Mouse (Mus musculus): ENCODE measurements around the gene Col6a3. TPM values are rescaled to one million over a fixed set of nuclear protein-coding genes. Genes with fewer than 3 reads are reported as not detected.
A peak's percentile ranks its signal among the peaks of the same experiment; 100 is the strongest.

Col6a3 gene
- total and polyA plus RNA-seq, 3 experiments, result 0.25 TPM; not detected in 2

DNA sequence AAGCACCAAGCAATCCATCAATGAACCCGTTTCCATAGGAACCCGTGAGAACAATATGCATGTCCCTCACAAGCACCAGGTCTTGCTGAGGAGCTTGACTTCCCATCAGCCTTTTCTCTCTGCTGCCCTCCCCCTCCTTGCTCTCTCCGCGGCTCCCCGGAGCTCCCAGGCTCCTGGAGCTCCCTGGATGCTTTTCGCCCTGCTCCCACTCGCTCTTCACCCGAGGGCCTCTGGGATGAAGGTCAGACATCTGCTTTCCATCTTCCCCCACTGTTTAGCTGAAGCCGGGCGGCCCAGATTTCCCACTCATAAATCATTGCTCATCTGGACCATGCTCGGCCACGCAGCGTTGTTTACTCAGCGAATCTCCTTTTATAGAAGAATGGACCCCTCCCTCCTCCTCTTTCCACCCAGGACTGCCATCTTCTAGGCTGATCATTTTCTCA, 99.8 kb downstream of the Col6a3 start:
- Histone ChIP-seq H3K4me2 (ENCODE audit: insufficient read depth, low read depth, poor library complexity, severe bottlenecking) (no peak overlapping the region), H3K27ac (ENCODE audit: insufficient read depth, low read depth) (no peak overlapping the region), H3K27me3 (replicated peaks) (peaks cover 68% of the 10 kb centered on the region), H3K9ac (ENCODE audit: insufficient read depth, low read depth) (no peak overlapping the region), H3K4me1 (ENCODE audit: control insufficient read depth in 1 of 2, insufficient read depth in 2 of 2) (no peaks in the 10 kb centered on the region), H3K4me3 (replicated peaks in 1 of 3; ENCODE audit: low read depth in 2 of 3, low read length in 2 of 3, poor library complexity in 1 of 3) (no peak overlapping the region), H3K36me3 (replicated peaks in 1 of 2; ENCODE audit: control insufficient read depth in 1 of 2, insufficient read depth in 1 of 2, low read length in 1 of 2) (no peaks in the 10 kb centered on the region), H3K79me2 (replicated peaks; ENCODE audit: control insufficient read depth, extremely low read depth, insufficient read depth, poor library complexity, severe bottlenecking) (no peaks in the 10 kb centered on the region), H3K9me3 (replicated peaks; ENCODE audit: low read length) (no peaks in the 10 kb centered on the region)
- no peak for DNase-seq (ENCODE audit: extremely low read depth)
- no peak for TF ChIP-seq USF2 (conservative IDR thresholded peaks at IDR 0.05; ENCODE audit: low read depth, low read length)
- TF ChIP-seq TBP (conservative IDR thresholded peaks at IDR 0.05; ENCODE audit: low read depth, low read length), result no peak
- dilution Hi-C loops (cut with MboI; ENCODE audit: extremely low pct_ligation_motif_present, extremely low pct_unique_long_range_greater_than_20kb, low sequenced_read_pairs) (no loop called here), in situ Hi-C loops (cut with MboI; ENCODE audit: low pct_ligation_motif_present, low pct_unique_long_range_greater_than_20kb, low sequenced_read_pairs) (no loop called here)

DNA sequence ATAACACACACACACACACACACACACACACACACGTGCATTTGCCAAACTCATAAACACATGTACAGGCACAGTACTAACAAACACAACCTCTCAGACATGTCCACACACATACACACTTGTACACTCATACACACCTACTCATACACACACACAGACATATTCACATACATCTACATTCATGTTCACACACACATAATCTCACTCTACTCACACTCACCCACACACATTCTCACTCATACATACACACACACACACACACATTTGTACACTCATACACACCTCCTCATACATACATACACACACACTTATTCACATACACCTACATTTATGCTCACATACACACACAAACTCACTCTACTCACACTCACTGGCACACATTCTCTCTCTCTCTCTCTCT, 100.3 kb downstream of the Col6a3 start:
- dilution Hi-C loops (cut with MboI; ENCODE audit: extremely low pct_ligation_motif_present, extremely low pct_unique_long_range_greater_than_20kb, low sequenced_read_pairs) (no loop called here), in situ Hi-C loops (cut with MboI; ENCODE audit: low pct_ligation_motif_present, low pct_unique_long_range_greater_than_20kb, low sequenced_read_pairs) (no loop called here)
- Histone ChIP-seq H3K4me1 (ENCODE audit: control insufficient read depth in 1 of 2, insufficient read depth in 2 of 2) (no peaks in the 10 kb centered on the region), H3K27me3 (replicated peaks) (peaks cover 68% of the 10 kb centered on the region), H3K4me3 (replicated peaks in 1 of 3; ENCODE audit: low read depth in 2 of 3, low read length in 2 of 3, poor library complexity in 1 of 3) (no peak overlapping the region), H3K9ac (ENCODE audit: insufficient read depth, low read depth) (no peak overlapping the region), H3K27ac (ENCODE audit: insufficient read depth, low read depth) (0 out of 2 replicates have a peak overlapping the region, but pooled peaks have one; percentile 9), H3K9me3 (replicated peaks; ENCODE audit: low read length) (no peaks in the 10 kb centered on the region), H3K79me2 (replicated peaks; ENCODE audit: control insufficient read depth, extremely low read depth, insufficient read depth, poor library complexity, severe bottlenecking) (no peaks in the 10 kb centered on the region), H3K4me2 (ENCODE audit: insufficient read depth, low read depth, poor library complexity, severe bottlenecking) (no peak overlapping the region), H3K36me3 (replicated peaks in 1 of 2; ENCODE audit: control insufficient read depth in 1 of 2, insufficient read depth in 1 of 2, low read length in 1 of 2) (no peaks in the 10 kb centered on the region)
- no peak for DNase-seq (ENCODE audit: extremely low read depth)
- TF ChIP-seq ETS1 (conservative IDR thresholded peaks at IDR 0.05; ENCODE audit: low read depth, low read length) (no peak), MEF2A (IDR thresholded peaks at IDR 0.05; ENCODE audit: borderline replicate concordance, low read depth, low read length) (no peak), SIN3A (IDR thresholded peaks at IDR 0.05; ENCODE audit: low read length) (no peak), SMC3 (IDR thresholded peaks at IDR 0.05; ENCODE audit: low read depth, low read length) (no peak), ZNF384 (IDR thresholded peaks at IDR 0.05; ENCODE audit: low read depth, low read length) (no peak)

DNA sequence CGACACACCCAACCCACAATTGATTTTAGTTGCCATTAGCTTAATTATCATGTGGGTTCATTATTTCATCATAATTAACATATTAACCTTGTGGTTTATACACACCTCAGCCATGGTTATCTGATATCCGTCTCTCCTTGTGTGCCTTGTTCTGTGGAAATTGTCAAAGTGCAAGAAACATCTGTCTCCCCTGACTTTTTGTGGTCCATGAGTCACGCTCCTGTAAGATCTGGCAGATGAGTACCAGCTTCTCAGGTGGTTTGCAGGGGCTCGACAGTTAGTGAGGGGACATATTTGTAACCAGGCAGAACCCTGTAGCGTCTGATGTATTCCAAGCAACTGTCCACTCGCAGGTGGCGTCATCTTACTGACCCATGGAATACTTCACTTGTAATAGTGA, 101.1 kb downstream of the Col6a3 start:
- Histone ChIP-seq H3K9ac (ENCODE audit: insufficient read depth, low read depth) (no peak overlapping the region), H3K4me3 (replicated peaks in 1 of 3; ENCODE audit: low read depth in 2 of 3, low read length in 2 of 3, poor library complexity in 1 of 3) (no peak overlapping the region), H3K4me1 (ENCODE audit: control insufficient read depth in 1 of 2, insufficient read depth in 2 of 2) (no peaks in the 10 kb centered on the region), H3K27ac (ENCODE audit: insufficient read depth, low read depth) (no peak overlapping the region), H3K36me3 (replicated peaks in 1 of 2; ENCODE audit: control insufficient read depth in 1 of 2, insufficient read depth in 1 of 2, low read length in 1 of 2) (no peaks in the 10 kb centered on the region), H3K79me2 (replicated peaks; ENCODE audit: control insufficient read depth, extremely low read depth, insufficient read depth, poor library complexity, severe bottlenecking) (no peaks in the 10 kb centered on the region), H3K4me2 (ENCODE audit: insufficient read depth, low read depth, poor library complexity, severe bottlenecking) (no peak overlapping the region), H3K27me3 (replicated peaks) (peaks cover 68% of the 10 kb centered on the region), H3K9me3 (replicated peaks; ENCODE audit: low read length) (no peaks in the 10 kb centered on the region)
- in situ Hi-C loops (cut with MboI; ENCODE audit: low pct_ligation_motif_present, low pct_unique_long_range_greater_than_20kb, low sequenced_read_pairs) (no loop called here), dilution Hi-C loops (cut with MboI; ENCODE audit: extremely low pct_ligation_motif_present, extremely low pct_unique_long_range_greater_than_20kb, low sequenced_read_pairs) (no loop called here)
- no peak for TF ChIP-seq USF2 (conservative IDR thresholded peaks at IDR 0.05; ENCODE audit: low read depth, low read length)
- no peak for TF ChIP-seq CHD1 (IDR thresholded peaks at IDR 0.05; ENCODE audit: low read depth, low read length)
- no peak for TF ChIP-seq NRF1 (IDR thresholded peaks at IDR 0.05; ENCODE audit: low read depth, low read length)
- no peak for TF ChIP-seq UBTF (IDR thresholded peaks at IDR 0.05; ENCODE audit: low read depth, low read length)
- TF ChIP-seq ZNF384 (IDR thresholded peaks at IDR 0.05; ENCODE audit: low read depth, low read length), result no peak
- no peak for TF ChIP-seq MXI1 (IDR thresholded peaks at IDR 0.05; ENCODE audit: low read depth, low read length)
- no peak for TF ChIP-seq PAX5 (IDR thresholded peaks at IDR 0.05; ENCODE audit: low read length)
- no peak for TF ChIP-seq MAX (IDR thresholded peaks at IDR 0.05; ENCODE audit: low read length)
- TF ChIP-seq POLR2AphosphoS2 (IDR thresholded peaks at IDR 0.05; ENCODE audit: low read depth, low read length), result no peak
- TF ChIP-seq RAD21 (IDR thresholded peaks at IDR 0.05; ENCODE audit: low read depth, low read length), result no peak
- no peak for DNase-seq (ENCODE audit: extremely low read depth)
